Mouse (Mus musculus) heart, embryonic 14.5 days (tissue): ENCODE data around the gene Fgd4. TPM values are rescaled to one million over a fixed set of nuclear protein-coding genes. Genes with fewer than 3 reads are reported as not detected.

Experiments
- ATAC-seq: fragments of 200-750 bp; cut with Nextera tagmentation; 2 replicates; pipeline ENCODE4 v1.8.0; 2017; ENCODE audit warnings: low read depth, moderate TSS enrichment; ENCODE audit not compliant: insufficient number of reproducible peaks, insufficient read depth, low FRiP score
- H3K27ac ChIP-seq, 2 experiments: fragments of 200-500 bp in 1 of 2; fragments of 300-500 bp in 1 of 2; sonication (generic) in 1 of 2; replicated peaks in 1 of 2; 2 replicates each; pipeline ENCODE4 v1.5.1; 2012 to 2014; ENCODE audit warnings: low read depth in 2 of 2, low read length in 2 of 2, control low read depth in 1 of 2, mild to moderate bottlenecking in 1 of 2, mixed read lengths in 1 of 2; ENCODE audit not compliant: control insufficient read depth in 1 of 2, insufficient read depth in 1 of 2
- H3K27me3 ChIP-seq: fragments of 300-500 bp; sonication (generic); 2 replicates; pipeline ENCODE4 v1.6.1; 2014; ENCODE audit warnings: mild to moderate bottlenecking, low read length, control low read depth; ENCODE audit not compliant: control insufficient read depth, insufficient read depth
- H3K36me3 ChIP-seq: fragments of 300-500 bp; sonication (generic); 2 replicates; pipeline ENCODE4 v1.6.1; 2014; ENCODE audit warnings: mild to moderate bottlenecking, control low read depth, low read length, mixed read lengths; ENCODE audit not compliant: control insufficient read depth, insufficient read depth
- H3K4me1 ChIP-seq, 2 experiments: fragments of 200-500 bp in 1 of 2; fragments of 300-500 bp in 1 of 2; sonication (generic) in 1 of 2; 2 replicates each; pipeline ENCODE4 v1.6.1; 2012 to 2014; ENCODE audit warnings: low read length in 2 of 2, control low read depth in 1 of 2, mixed read lengths in 1 of 2; ENCODE audit not compliant: control insufficient read depth in 2 of 2, insufficient read depth in 2 of 2
- H3K4me2 ChIP-seq: fragments of 300-500 bp; sonication (generic); 2 replicates; pipeline ENCODE4 v1.6.1; 2014; ENCODE audit warnings: mild to moderate bottlenecking, low read length
- H3K4me3 ChIP-seq, 2 experiments: fragments of 200-500 bp in 1 of 2; fragments of 300-500 bp in 1 of 2; sonication (generic) in 1 of 2; 2 replicates each; pipeline ENCODE4 v1.5.1; 2012 to 2014; ENCODE audit warnings: low read length in 2 of 2, mild to moderate bottlenecking in 2 of 2, control low read depth in 1 of 2, low read depth in 1 of 2, moderate library complexity in 1 of 2; ENCODE audit not compliant: control insufficient read depth in 1 of 2, insufficient read depth in 1 of 2
- H3K9ac ChIP-seq: fragments of 300-500 bp; sonication (generic); 2 replicates; pipeline ENCODE4 v1.6.1; 2014; ENCODE audit warnings: mild to moderate bottlenecking, low read length
- H3K9me3 ChIP-seq: fragments of 300-500 bp; sonication (generic); 2 replicates; pipeline ENCODE4 v1.6.1; 2016; ENCODE audit warnings: low read length, control low read depth; ENCODE audit not compliant: control insufficient read depth
- WGBS: fragments of 180-500 bp; shearing (Covaris S2); extraction: QIAGEN DNeasy Blood & Tissue Kit; methylation state at CpG from one replicate; pipeline ENCODE4 v1.1.7; 2014; 5-methylcytosine and 5-hydroxymethylcytosine counted together
- polyA plus RNA-seq: library from polyadenylated mRNA; unstranded; fragments of >200 nt; fragmentation: Nextera tagmentation; extraction: Ambion mirVana; gene quantifications from 2 replicates; pipeline ENCODE4 v1.2.1, GENCODE M21; 2014

Fgd4 gene
- polyA plus RNA-seq, 1 experiment from 2014 or later: 15.7 TPM

DNA sequence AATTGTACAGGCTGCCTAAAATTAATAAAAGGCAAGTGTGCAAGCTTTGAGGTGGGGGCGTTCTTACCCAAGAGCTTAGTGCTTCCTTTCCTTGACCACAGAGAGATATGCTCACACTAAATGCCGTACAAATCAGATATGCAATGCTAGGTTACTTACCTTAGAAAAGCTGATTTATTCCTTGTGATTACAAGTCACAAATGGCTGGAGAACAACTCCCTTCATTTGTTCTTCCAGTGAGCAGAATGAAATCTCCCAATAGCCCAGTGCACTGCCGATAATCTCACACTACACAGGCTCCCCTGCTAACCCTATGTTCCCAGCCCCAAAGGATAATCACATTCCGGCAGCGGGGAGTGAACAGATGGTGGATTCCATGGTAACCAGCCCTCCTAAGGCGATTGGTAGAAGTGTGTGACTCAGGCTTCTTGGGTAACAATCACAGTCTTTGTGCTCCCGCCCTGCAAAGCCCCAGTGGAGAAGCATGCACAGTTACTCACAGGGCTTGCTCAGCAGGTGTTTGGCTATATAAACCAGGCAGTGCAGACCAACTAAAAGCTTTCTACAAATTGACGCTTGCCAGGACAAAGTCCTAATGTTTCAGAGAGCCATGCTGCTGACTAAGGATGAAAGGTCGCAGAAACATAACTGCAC lies 40.3 kb downstream of the Fgd4 start:
- Histone ChIP-seq H3K4me3 (peak overlapping the region in 1 of 2 experiments; percentile 10; a peak in 1 of 4 replicates), H3K4me1 (peaks cover 4 to 15% of the 10 kb centered on the region in 2 experiments; a peak in 2 of 4 replicates), H3K27me3 (no peaks in the 10 kb centered on the region), H3K27ac (peak overlapping the region in 1 of 2 experiments; percentile 41; a peak in 2 of 4 replicates), H3K4me2 (peak overlapping the region; percentile 58), H3K36me3 (no peaks in the 10 kb centered on the region), H3K9me3 (no peaks in the 10 kb centered on the region), H3K9ac (peak overlapping the region; percentile 41; the same call in 1 of the 2 replicates)
- ATAC-seq: peak; percentile 78
- WGBS: 10% methylated on average over 9 of the region's 9 CpGs

DNA sequence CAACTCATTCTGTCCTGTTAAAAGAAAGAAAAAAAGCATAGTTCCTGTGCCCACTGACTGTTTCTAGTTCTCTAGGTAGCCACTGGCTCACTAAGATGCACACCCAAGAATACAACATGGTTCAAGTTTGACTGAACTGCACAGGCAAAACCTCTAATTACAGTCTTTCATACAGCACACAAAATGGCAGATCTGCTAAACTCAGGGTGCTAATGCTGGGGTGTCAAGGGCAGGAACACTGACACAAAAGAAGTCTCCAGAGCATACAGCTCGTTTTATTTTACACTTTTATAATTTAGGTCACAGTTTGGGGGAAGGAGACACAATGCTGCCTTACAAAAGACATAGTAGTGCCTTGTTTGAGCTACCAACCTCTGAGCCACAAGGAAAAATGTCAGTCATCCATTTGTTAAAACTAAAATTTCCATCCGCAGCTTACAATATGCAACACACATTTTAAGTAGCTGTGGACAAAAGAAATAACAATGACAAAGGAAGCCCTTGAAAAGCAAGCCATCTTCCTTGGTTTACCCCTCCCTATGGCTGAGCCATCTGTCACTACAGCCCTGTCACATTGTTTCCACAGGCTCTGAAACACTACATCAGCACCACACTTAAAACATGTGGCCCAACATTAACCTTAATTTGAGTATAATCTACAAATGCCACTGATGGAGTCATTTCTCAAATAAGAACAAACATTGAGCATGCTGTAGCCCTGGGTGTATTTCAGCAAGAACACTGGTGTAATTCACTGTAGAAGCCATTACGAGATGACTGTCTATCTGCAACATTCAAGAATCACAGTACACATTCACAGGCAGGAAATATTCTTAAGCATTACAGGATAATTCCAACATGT lies 41.1 kb downstream of the Fgd4 start:
- ATAC-seq: no peak
- H3K4me3 ChIP-seq: no peak overlapping the region; a peak in 1 of 4 replicates
- H3K27me3 ChIP-seq: no peaks in the 10 kb centered on the region
- peaks cover 4 to 20% of the 10 kb centered on the region in 2 experiments; a peak in 2 of 4 replicates for H3K4me1 ChIP-seq
- no peaks in the 10 kb centered on the region for H3K36me3 ChIP-seq
- no peak overlapping the region for H3K9ac ChIP-seq
- WGBS: 68% methylated on average over 3 of the region's 3 CpGs
- 0 out of 4 replicates have a peak overlapping the region, but pooled peaks of 1 of the 2 experiments have one; percentile 33 for H3K27ac ChIP-seq
- peak overlapping the region; percentile 58 for H3K4me2 ChIP-seq
- no peaks in the 10 kb centered on the region for H3K9me3 ChIP-seq

DNA sequence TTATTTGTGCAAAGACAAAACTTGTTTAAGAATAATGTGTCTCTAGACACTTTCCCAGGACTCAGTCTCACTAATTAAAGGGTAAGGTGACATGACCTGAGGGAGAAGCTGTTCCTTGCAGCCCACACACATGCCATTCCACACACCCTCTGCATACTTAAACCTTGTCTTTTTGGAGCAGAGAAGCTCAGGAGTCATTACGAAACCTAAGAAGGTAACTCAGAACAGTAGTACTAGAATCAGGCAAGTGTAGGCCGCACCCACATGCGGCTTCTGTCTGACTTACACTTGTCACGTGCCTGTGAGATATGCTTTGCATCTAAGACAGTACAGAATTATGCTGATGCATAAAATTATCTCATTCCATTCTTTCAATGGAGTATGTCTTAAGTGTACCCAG lies 42.6 kb downstream of the Fgd4 start:
- H3K36me3 ChIP-seq: no peaks in the 10 kb centered on the region
- H3K9ac ChIP-seq: no peak overlapping the region
- no peak overlapping the region for H3K4me2 ChIP-seq
- H3K4me1 ChIP-seq: peaks cover 4 to 21% of the 10 kb centered on the region in 2 experiments; a peak in 3 of 4 replicates
- H3K27me3 ChIP-seq: no peaks in the 10 kb centered on the region
- no peak overlapping the region for H3K27ac ChIP-seq
- no peak overlapping the region for H3K4me3 ChIP-seq
- 79% methylated on average over 4 of the region's 4 CpGs for WGBS
- no peaks in the 10 kb centered on the region for H3K9me3 ChIP-seq
- no peak for ATAC-seq

DNA sequence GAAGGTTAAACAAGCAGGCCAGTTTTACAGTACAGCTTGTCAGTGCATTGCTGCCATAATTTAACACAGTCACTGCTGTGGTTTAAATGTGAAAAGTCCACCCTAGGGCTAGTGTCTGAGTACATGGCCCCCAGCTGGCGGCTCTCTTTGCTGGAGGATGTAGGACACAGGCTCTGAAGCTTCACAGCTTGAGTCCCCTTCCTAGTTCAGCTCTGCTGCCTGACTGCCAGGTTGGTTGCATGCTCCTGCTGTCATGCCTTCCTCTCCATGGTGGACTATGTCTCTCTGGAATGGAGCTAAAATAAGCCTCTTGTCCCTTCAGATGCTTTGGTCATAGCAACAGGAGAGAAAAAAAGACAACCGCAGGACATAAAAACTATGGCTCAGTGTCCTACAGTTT lies 46.3 kb downstream of the Fgd4 start:
- Histone ChIP-seq H3K9me3 (no peaks in the 10 kb centered on the region), H3K36me3 (no peaks in the 10 kb centered on the region), H3K9ac (no peak overlapping the region), H3K4me3 (no peak overlapping the region), H3K27ac (no peak overlapping the region), H3K4me1 (peaks cover 3 to 11% of the 10 kb centered on the region in 2 experiments; a peak in 2 of 4 replicates), H3K27me3 (no peaks in the 10 kb centered on the region), H3K4me2 (no peak overlapping the region)
- WGBS: 46% methylated on average over 2 of the region's 2 CpGs
- ATAC-seq: no peak

DNA sequence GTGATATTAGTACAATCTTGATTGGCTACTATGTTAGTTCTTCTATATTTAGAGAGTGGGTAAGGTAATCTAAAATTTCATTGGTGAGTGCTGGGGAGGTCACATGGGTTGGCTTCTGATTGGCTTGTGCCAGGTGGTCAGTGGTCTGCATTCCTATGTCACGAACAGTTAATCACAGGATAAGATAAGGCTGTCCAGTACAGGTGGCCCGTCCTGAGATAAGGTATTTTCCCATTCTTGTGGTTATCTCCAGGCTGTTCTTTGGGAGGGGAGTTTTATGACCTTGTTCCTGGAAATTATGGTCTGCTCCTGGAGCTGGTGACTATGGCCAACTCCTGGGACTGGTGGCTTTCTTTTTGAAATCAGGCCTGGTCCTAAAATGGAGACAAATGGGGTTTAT lies 48.2 kb downstream of the Fgd4 start:
- H3K9me3 ChIP-seq: no peaks in the 10 kb centered on the region
- H3K4me2 ChIP-seq: no peak overlapping the region
- no peaks in the 10 kb centered on the region for H3K36me3 ChIP-seq
- WGBS: 34% methylated on average over 2 of the region's 2 CpGs
- no peaks in the 10 kb centered on the region for H3K27me3 ChIP-seq
- ATAC-seq: no peak
- peaks cover 3 to 11% of the 10 kb centered on the region in 2 experiments; a peak in 3 of 4 replicates for H3K4me1 ChIP-seq
- H3K9ac ChIP-seq: no peak overlapping the region
- H3K4me3 ChIP-seq: no peak overlapping the region
- H3K27ac ChIP-seq: no peak overlapping the region

DNA sequence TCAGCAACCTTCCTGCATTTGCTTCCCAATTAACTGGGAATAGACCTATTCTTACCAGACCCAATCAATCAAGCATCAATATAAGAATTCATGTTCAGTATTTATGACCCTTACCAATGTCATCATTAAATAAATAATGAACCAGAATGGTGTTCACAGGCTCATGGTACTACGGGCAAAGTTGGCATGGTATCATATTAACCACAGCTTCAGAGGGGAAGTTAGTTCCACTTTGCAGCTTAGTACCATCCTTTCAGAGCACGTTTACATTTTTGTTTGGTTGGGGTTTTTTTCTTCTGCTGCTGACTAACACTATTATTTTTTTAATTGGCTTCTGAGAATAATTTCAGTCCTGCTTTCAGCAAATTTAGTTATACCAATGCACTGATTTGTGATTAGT lies 51.2 kb downstream of the Fgd4 start:
- Histone ChIP-seq H3K4me3 (no peak overlapping the region), H3K4me1 (peaks cover 4 to 12% of the 10 kb centered on the region in 2 experiments; a peak in 3 of 4 replicates), H3K9me3 (no peaks in the 10 kb centered on the region), H3K27me3 (no peaks in the 10 kb centered on the region), H3K9ac (no peak overlapping the region), H3K4me2 (no peak overlapping the region), H3K36me3 (no peaks in the 10 kb centered on the region), H3K27ac (no peak overlapping the region)
- 82% methylated on average over 2 of the region's 2 CpGs for WGBS
- no peak for ATAC-seq

DNA sequence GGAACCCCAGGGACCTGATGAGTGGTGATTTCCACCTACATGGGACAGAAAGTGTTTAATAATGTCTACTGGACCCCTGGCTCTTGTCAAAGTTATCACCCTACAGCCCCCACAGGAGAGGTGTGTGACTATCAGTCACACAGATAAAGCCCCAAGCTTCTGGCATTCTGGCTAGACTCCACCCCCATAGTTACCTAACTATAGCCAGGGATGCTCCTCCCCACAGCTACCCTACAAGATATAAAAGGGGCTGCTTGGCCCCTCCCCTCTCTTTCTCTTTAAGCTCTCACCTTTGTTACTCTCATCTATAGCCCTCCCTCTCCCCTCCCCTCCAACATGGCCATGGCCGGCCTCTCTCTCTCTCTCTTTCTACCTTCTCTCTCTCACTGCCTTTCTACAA lies 53.7 kb downstream of the Fgd4 start:
- WGBS: 47% methylated on average over 1 of the region's 1 CpGs
- Histone ChIP-seq H3K27me3 (no peaks in the 10 kb centered on the region), H3K4me3 (no peak overlapping the region), H3K4me2 (no peak overlapping the region), H3K4me1 (peaks cover 2 to 18% of the 10 kb centered on the region in 2 experiments; a peak in 3 of 4 replicates), H3K27ac (no peak overlapping the region), H3K9me3 (no peaks in the 10 kb centered on the region), H3K36me3 (no peaks in the 10 kb centered on the region), H3K9ac (no peak overlapping the region)
- no peak; the same call in 1 of the 2 replicates for ATAC-seq
